Mouse (Mus musculus) adrenal gland, postnatal 14 days (tissue): ENCODE results near the gene Phf24. TPM values are rescaled to one million over a fixed set of nuclear protein-coding genes. Genes with fewer than 3 reads are reported as not detected.

Source experiments
- DNase-seq: peaks from one replicate; pipeline ENCODE4 v3.0.0; 2021; ENCODE audit warnings: mixed read lengths
- long read RNA-seq, 2 experiments: library from polyadenylated mRNA; stranded (forward); transcript quantifications; one replicate each; pipeline ENCODE4 v2.0.0; 2021
- total RNA-seq: library from RNA; stranded (reverse); gene quantifications from 2 replicates; pipeline ENCODE4 v1.2.3, GENCODE M21; 2021

Phf24 gene
- 0.56 and 3.8 TPM in 2 replicates for total RNA-seq
- long read RNA-seq, experiment 1, partial matches to known transcripts = 0 of 2 reads
- long read RNA-seq, experiment 1, other reads (novel, unspliced or antisense) = 2 of 2 reads
- long read RNA-seq, experiment 2 = 0 reads

DNA sequence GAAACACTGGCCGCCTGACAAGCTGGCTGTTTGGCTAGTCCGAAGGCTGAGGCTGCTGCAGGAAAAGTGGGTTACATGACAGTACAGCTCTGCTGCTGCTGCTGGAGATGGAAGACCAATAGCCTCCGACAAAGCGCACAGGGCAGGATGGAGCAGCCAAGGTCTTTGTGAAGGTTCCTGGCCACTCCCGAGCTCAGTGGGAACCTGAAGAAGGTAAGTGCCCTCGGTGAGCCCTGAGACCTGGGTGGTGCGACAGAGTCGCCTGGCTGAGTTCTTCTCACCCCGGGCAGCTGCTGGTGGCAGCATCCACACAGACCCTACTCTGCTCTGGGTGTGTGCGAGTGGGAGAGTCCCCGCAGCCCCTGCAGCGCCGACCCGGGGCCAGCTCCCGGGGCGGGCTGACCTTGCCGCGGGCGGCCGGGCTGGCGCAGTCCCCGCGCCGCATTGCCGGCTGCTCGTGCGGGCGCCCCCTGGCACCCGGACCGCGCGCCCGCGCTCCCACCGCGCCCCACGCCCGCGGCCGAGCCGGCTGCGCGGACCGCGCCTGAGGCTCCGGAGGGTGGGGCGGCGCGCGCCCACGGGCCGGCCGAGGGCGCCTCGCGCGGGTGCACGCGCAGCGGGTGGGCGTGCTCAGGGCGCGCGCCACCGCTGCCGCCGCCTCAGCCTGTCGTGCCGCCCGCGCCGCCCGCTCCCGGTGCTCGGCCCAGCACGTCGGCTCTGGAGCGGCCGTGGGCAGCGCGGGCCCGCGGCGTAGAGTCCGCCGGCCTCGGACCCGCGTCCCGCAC is at the start of gene Phf24:
Gene Phf24 (plus strand): TSS at position 44 of the 785 bp plus-strand sequence.
- peak; percentile 47 for DNase-seq

DNA sequence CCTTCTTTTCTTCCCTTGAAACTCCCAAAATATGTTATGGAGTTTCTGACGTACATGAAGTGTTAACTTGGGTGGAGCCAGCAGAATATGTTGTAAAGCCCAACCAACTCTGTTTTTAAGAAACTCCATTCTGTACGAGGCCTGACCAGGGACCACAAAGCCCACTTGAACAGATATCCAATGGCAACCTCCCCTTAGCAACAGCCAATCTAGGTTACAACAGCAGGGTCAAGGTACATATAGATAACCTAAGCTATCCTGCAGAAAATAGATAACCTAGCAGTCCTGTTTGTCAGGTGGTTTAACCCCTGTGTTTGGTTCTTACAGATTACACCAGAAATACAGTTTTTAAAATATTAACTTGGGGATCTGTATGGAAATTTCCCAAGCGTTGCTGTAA is 49.1 kb upstream of the Phf24 start:
- DNase-seq = no peak

- no peak for DNase-seq
Observed at GRCm38 (mm10) chr4:42868193-42868592, 48.3 kb upstream of the Phf24 start.

- DNase-seq = no peak
Observed at GRCm38 (mm10) chr4:42870748-42871147, 45.7 kb upstream of the Phf24 start.

- no peak for DNase-seq
Observed at GRCm38 (mm10) chr4:42872151-42872550, 44.3 kb upstream of the Phf24 start.

- DNase-seq = no peak
Observed at GRCm38 (mm10) chr4:42872746-42873435, 43.6 kb upstream of the Phf24 start.

GRCm38 (mm10) chr4:42874134-42874533 is 42.3 kb upstream of the Phf24 start, which contains the start of gene Fam205c:
TSS of gene Fam205c (minus strand) at chr4:42874234.
- no peak for DNase-seq

GRCm38 (mm10) chr4:42876586-42877291 is 39.7 kb upstream of the Phf24 start:
- DNase-seq = peak; percentile 72

GRCm38 (mm10) chr4:42877657-42878056 is 38.8 kb upstream of the Phf24 start:
- DNase-seq = no peak

- DNase-seq = no peak
Observed at GRCm38 (mm10) chr4:42879829-42880676, 36.4 kb upstream of the Phf24 start.

DNA sequence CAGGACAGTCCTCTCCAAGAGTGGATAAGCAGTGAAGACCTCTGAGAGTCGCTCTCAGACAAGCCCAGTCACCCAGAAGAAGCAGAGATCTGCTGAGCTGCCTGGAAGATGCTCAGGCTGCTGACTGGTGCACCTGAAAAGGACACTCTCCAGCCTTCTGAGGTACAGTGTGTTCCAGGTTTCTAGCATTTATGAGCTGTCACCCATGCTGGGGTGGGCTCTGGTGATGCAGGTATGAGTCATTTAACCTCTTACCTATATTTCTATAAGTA is 35.8 kb upstream of the Phf24 start:
- DNase-seq = no peak

DNA sequence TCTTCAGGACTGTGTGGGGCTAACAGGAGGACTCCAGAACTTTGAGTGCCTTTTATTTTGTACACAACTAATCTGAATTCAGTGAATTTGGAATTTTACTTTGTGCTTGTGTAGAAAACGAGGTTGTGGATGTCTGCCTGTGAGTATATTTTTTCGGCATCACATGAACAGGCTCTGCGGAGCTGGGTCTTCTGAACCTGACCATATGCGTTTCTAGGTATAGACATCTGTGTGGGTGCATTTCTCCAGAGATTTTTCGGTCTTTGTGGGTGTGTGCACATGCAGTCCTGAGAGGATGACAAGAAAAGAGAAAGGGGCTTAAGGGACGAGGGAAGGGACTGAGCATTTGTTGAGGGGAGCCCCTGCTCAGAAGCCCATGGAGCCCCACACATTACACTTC is 29.5 kb upstream of the Phf24 start:
- no peak for DNase-seq

- DNase-seq = no peak
Observed at GRCm38 (mm10) chr4:42888806-42889205, 27.7 kb upstream of the Phf24 start.

DNA sequence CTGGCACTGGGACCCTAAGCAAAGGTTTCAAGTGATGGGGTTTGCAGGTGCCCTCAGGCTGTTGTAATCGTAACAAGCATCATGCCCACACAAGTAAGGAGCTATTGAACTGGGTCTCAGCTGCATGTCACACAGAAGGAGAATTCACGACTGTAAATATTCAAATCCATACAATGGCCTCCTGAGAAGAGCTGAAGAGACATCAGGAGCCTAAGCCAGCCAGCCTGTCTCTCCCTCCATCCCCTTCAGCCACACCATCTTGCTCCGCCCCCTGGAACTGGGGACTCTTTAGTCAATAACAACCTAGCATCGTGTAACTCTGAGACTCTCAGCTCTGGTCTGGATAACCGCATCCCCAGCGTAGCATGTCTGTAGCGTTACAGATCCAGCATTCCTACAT is 25.3 kb upstream of the Phf24 start:
- DNase-seq = no peak

GRCm38 (mm10) chr4:42895118-42895517 is 21.3 kb upstream of the Phf24 start:
- DNase-seq = no peak

DNA sequence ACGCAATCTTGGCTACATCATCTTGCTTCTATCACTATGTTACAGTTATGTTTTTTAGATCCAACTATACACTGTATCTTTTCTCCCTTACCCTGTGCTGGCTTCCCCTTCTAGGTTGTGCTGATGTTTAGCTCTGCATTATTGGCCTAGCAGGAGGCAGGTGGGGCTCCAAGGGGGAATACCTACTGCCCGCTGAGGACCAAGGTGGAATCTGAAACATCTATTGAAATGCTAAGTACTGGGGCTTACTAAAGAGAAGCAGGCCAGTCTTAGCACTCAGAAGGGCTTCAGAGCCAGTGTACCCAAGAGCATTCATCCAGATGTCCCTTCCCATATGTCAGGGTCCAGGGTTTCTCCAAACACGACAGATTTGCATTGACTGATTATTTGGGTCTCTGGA is 17.5 kb upstream of the Phf24 start:
- DNase-seq = no peak

DNA sequence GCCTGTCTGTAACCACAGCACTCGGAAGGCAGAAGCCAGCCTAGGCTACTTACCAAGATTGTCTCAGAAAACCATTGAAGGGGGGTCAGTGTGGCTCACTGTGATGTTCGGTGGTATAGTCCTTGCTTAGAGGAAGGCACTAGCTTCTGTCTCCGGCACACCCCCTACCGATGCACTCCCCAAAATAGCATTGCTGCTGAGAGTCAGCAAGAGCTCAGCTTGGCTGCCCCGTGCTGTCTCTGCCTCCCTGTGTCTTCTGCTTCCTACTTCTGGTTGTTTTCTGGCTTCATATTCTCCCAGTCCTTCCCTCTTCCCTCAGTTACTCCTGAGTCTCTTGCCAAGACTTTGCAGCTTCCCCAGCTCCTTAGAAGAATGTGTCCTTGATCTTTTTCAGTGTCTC is 15.6 kb upstream of the Phf24 start:
- DNase-seq = no peak

GRCm38 (mm10) chr4:42902174-42902573 is 14.3 kb upstream of the Phf24 start:
- peak; percentile 53 for DNase-seq

DNA sequence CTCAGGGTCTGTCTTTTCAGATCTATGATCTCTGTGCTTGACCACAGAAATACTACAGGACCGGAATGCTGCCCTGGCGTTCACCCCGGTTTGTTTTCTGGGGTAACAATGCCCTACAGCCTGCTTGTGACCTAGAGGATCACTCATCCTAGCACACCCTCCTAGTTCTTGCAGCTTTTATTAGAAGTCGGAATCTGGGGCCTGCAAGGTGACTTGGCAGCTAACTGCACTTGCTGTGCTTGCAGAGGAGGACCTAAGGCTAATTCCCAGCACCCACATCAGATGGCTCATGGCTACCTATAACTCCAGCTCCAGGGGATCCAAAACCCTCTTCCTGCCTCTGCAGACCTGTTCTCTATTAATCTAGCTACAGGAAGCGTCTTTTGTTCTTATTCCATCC is 13.7 kb upstream of the Phf24 start:
- DNase-seq = no peak

DNA sequence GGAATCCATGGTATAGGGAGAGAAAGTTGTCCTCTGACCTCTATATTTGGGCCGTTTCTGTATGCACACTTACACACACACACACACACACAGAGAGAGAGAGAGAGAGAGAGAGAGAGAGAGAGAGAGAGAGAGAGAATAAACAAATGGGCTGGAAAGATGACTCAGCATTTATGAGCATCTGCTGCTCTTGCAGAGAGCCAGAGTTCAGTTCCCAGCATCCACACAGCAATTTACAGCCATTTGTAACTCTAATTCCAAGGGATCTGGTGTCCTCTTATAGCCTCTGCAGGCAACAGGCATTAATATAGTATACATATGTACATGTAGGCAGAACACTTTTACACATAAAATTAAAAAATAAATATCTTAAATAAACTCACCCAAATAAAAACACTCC is 12.5 kb upstream of the Phf24 start:
- no peak for DNase-seq

DNA sequence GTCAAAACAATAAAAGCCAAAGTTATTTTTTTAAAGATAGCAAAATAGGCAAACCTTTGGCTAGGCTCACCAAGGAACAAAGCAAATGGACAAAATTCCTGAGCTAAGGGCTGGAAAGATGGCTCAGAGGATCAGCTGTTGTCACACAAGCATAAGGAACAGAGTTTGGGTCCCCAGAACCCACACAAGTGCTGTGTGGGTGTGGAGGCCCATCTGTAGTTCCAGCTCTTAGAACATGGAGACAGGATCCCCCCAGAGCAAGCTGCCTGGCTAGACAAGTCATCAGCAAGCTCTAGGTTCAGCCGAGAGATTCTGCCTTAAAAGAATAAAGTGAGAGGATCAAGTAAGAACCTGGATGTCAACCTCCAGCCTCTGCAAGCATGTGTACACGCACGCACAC is 11.9 kb upstream of the Phf24 start:
- no peak for DNase-seq

DNA sequence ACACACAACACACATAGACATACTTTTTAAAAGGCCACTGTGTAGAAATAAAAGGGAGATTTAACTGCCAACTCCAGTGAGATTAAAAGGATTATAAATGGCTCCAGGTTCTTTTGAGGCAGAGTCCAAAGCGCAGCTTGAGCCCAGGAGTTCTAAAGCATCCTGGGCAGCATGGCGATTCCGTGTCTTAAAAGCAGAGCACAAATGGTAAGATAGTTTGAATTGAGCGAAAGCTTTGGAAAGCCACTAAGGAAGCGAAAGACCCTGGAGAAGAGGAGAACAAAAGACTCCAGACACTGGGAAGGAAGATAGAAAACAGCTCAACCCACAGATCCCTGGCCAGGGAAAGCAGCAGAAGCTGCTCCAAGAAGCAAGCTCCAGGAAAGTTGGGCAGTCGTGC is 11.5 kb upstream of the Phf24 start:
- no peak for DNase-seq
